Mouse (Mus musculus): ENCODE measurements around the gene Pitpnm2.
"Not testable (repeated sequence)": the region's sequence is repeated elsewhere in the genome, so short reads cannot be mapped to it uniquely, and the experiment has no call there.

Pitpnm2 gene

DNA sequence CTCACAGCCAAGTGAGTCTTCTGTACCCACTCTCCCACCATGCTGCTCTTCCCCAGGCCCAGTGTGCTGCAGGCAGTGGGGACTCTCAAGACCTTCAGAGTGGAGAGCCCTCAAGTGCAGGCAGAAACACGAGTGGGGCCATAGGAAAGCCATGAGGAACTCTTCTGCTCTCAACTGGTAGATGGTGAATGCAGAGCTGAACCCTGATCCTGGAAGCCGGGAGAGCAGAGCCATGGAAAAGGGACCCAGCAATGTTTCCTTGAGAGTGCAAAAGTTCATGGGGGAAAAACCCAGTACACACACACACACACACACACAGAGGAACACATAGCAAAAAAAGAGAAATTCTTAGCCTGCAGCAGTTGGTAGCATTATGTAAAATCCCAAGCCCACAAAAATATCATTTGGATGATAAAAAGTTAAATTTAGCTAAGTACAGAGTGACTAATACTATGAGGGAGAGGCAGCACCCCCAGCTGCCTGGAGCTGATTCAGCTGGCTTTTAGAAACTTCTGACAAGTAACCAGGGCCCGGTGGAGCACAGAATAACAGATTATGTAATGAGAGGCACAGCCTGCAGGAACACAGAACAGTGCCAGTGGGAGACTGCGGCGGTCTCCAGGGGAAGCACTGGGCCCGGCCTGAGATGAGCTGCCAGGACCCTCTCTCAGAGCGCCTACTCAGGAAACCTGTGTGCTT lies 28.4 kb downstream of the Pitpnm2 start:
- no peak for DNase-seq (ENCODE audit: low read depth, low spot score)

DNA sequence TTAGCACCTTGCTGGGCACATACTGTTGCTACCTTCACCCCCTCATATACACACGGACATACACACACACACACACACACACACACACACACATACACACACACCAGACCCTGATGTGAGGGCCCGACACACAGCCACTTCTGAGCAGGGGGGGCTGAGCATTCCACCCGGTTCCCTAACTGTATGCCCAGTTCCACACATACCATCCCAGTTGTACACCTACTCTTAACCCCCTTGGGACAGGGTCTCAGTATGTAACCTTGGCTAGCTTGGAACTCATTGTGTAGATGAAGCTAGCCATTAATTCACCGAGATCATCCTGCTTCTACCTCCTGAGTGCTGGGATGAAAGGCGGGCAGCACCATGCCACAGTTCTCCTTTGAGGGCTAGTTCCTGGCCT lies 29.0 kb downstream of the Pitpnm2 start:
- no peak for DNase-seq (ENCODE audit: low read depth, low spot score)

DNA sequence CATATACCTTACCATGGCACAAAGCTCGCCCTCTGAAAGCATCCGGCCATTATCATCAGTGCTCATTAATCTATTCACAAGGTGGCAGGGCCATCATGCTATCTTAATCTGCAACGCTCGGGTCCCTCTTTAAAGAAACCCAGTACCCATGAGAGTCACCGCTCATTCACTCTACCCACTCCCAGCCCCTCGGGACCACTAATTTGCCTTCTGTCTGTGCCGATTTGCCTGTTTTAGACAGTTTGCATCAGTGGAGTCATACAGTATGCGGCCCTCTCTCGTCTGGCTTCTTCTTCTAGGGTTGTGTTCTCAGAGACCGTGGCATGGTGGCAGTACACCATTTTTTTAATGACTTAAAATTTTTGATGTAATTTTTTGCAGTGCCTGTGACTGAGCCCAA lies 30.1 kb downstream of the Pitpnm2 start:
- no peak for DNase-seq (ENCODE audit: low read depth, low spot score)

DNA sequence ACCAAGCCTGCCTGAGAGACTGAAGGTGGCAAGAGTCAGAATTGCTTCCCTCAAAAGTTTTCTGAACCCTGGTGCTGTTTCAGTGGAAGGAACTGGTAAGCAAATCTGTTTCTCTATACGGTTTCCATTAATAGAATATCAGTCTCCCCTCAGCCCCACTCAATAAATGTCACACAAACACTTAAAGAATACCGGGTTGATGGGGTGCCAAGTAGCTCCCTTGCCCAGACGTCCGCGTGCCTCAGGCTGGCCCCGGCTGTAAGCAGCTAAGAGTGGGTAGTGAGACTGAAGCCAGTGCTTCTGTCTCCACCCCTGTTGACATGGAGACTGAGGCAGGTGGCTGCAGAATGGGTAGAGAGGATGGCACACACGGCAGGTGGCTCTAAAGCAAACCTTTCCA lies 30.6 kb downstream of the Pitpnm2 start:
- no peak for DNase-seq (ENCODE audit: low read depth, low spot score)

DNA sequence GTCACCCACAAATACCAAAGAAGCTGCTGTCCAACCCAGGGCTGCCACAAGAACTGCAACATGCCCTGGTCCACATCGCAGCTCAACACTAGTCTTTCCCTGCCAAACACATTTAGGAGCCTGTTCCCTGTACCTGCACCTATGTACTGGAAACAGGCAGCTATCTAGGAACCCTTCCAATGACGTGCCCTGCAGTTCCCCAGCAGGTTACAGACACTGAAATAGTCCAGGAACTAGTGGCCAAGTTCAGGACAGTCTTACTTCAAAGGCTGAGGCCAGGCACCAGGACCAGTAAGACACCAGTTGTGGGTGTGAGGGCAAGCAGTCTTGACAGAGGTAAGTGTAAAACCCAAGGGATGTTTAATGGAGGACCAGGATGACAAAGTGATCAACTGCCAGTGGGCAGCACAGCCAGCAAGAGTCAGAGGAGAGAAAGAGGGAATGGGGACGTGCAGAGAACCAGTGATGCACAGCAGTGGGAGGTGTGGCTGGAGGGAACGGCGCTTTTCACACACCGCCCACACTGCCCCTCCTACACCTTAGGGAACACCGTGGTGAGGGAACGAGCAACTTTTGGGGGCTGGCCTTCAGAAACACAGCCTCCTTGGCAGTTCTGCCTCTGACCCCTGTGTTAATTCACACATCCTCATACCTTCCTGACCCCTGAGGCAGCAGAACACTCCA lies 31.9 kb downstream of the Pitpnm2 start:
- no peak for DNase-seq (ENCODE audit: low read depth, low spot score)

DNA sequence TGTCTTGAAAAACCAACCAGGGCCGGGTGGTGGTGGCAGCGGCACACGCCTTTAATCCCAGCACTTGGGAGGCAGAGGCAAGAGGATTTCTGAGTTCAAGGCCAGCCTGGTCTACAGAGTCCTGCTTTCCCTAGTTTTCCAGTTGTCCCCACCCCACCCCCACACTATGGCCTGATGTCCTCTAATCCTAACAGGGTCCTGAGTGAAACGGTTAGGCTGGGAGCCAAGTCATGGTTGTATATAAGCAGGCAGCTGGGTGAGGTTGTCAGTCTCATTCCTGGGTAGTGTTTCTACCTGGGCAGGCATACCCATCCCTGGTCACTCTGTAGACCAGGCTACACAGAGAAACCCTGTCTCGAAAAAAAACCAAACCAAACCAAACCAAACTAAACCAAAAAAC lies 32.5 kb downstream of the Pitpnm2 start:
- DNase-seq (ENCODE audit: low read depth, low spot score): not testable (repeated sequence)

DNA sequence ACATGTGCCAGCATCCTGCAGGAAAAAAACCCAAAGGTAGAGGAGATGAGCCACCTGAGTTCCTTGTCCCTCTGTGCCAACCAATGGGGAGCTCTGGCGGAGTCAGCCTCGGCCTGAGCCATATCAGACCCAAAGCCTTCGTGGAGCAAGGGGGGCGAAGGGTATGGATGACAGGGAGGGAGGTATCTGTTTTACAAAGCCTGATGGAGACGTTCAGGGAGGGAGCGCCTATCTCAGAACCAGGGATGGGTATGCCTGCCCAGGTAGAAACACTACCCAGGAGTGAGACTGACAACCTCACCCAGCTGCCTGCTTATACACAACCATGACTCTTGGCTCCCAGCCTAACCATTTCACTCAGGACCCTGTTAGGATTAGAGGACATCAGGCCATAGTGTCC lies 33.2 kb downstream of the Pitpnm2 start:
- DNase-seq (ENCODE audit: low read depth, low spot score): no peak

DNA sequence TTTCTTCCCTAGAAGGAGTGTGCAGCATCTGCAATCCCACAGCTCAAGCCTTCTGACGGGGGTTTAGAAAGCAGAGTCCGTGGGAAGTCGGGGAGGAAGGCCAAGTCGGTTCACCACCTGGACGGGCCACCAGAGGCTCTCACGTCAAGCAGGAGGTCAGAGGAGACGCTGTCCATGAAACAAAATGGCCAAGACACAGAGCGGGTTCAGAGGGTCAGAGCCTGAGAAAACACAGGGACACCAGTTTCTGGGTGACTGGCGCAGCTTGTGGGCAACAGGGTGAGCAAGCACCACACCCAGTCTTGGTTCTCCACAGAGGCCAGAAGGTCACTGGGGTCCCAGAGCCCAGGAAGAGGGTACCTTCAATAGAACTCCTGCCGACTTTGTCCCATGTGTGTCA lies 33.9 kb downstream of the Pitpnm2 start:
- DNase-seq (ENCODE audit: low read depth, low spot score): no peak

DNA sequence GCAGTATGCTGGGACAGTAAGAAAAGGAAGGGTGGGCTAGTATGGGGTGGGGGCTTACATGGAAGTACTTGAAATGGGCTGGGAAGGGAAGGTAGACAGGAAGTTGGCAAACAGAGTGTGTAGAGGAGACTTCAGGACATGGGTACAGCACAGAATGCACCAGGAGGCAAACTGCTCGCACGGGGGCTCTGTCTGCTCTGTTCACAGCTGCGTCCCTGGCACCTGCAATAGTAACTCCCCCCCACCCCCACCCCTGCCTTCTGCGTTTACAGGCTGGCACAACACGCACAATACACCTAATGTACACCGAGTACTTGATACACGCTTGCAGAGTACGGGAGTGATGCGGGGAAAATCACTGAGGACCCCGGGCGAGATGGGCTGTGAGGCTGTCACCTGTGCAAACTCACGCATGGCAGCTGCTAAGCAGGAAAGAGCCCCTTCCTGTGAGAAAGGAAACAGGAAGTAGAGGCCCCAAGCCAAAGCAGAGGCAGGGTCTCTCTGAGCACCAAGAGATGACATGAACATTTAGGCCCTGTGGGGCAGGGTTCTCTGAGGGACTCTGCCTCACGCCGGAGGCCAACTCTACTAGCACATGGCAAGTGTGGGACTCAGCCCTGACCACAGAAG lies 34.9 kb downstream of the Pitpnm2 start:
- no peak for DNase-seq (ENCODE audit: low read depth, low spot score)

DNA sequence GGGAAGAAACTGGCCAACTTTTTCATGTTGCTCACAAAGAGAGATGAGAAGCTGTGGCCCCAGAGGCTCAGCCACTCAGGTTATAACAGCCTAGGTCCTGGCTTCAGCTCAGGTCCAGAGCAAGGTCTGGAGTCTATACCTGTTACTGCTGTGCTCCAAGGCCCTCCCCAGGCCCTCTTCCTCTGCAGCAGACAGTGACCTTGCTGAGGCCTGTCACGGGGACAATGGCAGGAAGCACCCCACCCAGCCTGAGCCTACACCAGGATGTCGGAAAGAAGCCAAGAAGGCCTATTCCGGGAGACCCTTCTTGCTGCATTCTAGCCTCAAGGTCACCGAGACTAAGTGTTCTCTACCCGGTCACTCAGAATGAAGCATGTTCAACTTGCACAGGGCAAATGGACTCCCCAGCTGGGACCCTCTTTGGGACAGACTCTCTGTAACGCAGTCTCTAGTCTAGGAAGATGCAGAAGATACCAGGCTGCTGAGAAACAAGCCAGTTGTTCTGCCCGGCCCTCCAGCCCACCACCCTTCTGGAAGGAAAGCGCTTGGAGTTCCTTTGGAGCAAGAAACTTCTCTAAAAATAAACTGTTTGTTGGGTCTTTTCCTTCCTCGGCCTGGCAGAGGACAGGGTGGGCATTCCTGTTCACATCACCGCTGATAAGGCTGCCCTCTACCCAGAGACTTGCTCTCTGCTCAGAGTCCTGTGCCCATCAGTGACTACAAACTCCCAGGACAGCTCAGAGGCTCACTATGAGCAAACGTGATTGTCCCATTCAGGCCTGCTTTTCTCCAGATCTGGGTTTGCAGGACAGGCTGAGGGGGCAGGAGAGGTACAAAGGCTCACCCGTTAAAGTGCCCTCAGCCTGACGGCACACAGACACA lies 35.7 kb downstream of the Pitpnm2 start:
- no peak for DNase-seq (ENCODE audit: low read depth, low spot score)

DNA sequence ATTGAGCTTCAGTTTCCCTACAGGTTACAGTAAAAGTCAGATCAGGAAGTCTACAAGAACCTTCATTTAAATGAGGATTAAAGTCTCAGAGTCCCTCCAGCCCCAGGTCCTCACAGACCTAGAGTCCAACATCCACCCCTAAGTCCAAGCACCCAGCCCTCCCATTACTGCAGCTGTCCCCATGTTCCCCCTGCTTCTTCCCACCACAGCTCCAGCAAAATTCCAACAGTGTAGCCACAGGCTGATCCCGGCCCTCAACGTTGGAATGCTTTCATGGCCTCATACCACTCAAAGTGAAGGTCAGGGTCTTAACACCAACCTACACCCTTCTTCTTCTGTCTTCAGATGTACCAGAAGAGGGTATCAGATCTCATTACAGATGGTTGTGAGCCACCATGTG lies 37.9 kb downstream of the Pitpnm2 start:
- DNase-seq (ENCODE audit: low read depth, low spot score): no peak

DNA sequence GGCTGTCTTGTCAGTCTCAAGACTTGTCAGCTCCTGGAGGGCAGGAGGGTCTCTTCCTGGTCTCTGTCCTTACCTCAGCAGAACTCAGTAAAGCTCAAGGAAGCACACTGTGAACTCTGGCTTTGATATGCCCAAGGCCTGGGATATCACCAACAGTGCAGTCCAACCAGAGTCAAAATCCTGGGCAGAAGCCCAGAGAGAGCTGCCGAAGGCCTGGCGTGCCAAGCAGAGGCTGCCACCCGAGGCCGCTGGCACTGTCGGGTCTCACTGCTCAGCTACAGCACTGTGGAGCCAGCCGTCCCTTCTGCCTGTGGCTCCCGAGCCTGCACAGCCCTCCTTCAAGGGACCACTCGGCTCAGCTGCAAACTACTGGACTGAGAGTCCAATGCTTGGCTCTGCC lies 38.3 kb downstream of the Pitpnm2 start:
- DNase-seq (ENCODE audit: low read depth, low spot score): no peak

DNA sequence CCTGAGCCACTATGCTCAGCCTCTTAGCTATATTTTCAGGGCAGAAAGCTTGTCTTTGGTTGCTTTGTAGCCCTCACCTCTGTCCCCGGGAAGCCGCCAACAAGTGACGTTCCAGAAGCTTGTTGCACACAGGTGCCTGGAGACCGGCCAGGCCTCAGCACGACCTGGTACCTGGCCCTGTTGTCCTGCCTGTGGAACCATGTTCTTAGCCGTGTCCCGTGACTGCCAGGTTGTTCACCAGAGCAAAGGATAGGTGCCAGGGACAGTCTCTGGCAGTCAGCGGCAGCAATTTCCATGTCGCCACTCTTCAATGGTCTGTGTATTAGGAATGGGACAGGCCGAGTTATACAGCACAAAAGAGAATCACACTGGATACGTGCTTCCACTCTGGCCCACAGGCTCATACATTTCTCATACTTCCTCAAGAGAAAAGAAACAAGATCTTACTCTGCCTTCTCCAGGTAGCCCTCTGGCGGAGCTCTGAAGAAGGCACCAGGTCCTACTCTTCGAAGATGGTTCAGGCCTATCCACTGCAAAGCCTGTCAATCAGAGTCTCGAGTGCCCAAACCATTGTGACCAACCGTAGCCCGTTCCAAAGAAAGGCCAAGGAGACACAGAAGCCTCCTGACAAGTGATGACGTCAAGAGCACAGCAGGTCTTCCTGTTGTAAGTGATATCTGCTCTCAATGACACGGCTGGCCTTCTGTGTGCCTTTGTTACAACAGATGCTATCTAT lies 39.1 kb downstream of the Pitpnm2 start:
- DNase-seq (ENCODE audit: low read depth, low spot score): no peak

DNA sequence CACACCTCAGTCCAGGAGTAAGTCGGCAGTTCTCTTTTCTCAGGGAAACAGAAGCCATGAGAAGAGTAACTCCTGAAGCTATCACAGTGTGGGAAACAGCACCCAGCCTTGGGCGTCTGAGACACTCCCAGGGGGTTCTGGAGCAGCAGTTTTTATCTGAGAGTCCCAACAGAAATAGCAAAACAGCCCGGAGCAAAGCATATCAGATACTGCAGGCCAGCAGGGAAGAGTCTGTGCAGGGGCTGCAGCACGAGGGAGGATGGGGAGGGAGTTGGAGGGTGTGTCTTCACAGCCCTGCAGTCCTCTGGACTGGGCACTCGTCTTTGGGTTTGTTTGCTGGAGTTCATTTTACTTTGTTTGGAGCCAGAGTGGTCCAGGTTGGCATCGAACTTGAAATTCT lies 39.7 kb downstream of the Pitpnm2 start:
- DNase-seq (ENCODE audit: low read depth, low spot score): no peak

DNA sequence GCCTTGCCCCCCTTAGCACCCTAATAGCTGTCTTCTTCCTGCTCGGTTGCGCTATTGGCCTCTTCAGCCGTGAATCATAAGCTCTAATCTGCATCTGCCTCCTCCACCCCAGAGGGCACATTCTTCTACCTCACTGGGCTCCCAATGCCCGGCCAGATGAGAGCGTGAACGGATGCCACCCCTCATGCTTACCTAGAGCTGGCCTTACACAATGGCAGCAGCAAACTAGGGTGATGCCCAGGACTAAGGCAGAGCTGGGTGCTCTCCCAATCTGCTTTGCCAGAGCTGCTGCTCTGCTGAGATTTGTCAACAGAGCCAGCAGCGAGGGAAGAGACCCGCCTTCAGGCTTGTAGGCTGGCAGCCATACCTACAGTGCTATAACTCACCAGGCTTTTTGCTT lies 41.5 kb downstream of the Pitpnm2 start:
- DNase-seq (ENCODE audit: low read depth, low spot score): no peak

DNA sequence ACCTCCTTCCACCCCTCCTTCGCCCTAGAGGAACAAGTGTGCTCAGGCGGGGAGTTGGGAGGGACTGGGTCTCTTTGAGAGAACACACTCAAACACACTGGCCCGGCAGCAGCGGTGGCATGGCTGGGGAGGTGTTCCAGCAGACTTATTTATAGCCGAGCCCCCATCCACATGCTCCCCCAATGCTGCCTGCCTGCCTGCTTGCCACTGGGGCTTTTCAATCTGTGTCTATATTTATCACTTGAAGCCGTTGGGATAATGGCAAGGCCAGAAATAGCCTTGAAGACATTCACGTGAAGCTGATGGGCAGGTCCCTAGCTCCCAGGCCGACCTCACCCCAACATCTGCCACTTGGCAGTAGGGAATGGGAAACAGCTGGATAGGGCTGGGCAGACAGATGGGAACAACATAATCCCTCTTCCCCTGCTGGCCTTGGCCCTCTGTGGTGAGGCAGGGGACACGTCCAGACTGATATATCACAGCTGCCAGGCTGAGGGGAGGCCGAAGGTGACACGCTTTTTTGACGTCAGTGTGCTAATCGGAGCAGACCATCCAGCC lies 43.0 kb downstream of the Pitpnm2 start:
- DNase-seq (ENCODE audit: low read depth, low spot score): peak; percentile 43

DNA sequence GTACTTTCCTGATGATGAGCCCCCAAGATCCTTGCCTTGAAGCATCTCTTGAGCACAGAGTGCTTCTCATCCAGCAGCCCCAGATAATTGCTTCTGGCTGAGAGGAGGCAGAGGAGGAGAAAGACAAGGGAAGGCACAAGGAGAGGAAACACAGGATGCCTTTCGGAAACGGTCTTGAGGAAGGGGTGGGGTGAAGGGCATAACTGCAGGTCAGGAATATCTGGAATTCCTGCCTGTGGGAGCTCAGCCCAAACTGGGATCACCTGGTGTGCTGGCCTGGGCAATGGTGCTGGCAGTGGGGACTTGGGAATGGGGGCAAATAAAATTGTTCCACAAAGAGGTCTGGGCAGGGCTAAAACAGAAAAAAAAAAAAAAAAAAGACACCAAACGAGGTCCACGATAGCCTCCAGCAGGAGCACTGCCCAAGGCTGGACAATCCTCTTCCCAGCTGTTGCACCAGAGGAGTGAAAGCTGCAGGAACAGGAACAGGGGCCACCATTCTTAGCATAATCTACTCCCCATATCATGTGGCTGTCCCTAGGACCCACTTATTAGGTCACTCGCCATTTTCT lies 43.7 kb downstream of the Pitpnm2 start:
- DNase-seq (ENCODE audit: low read depth, low spot score): no peak

DNA sequence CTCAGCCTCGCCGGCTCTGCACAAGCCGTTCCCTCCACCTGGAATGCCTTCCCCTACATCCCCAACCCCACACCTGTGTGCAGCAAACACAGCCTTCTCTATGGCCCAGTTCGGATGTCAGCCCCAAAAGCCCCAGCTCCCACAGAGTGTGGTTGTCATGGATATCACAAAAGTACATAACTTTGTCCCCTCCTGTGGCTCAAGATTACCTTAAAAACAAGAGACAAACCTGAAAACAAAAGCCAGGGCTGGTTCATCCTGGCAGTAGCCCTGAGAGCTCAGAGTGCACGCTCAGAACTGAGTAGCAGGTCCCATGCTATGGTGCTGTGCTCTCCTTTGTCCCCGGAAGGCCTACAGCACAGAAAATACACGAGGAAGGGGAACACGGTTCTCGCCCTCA lies 44.3 kb downstream of the Pitpnm2 start:
- no peak for DNase-seq (ENCODE audit: low read depth, low spot score)

DNA sequence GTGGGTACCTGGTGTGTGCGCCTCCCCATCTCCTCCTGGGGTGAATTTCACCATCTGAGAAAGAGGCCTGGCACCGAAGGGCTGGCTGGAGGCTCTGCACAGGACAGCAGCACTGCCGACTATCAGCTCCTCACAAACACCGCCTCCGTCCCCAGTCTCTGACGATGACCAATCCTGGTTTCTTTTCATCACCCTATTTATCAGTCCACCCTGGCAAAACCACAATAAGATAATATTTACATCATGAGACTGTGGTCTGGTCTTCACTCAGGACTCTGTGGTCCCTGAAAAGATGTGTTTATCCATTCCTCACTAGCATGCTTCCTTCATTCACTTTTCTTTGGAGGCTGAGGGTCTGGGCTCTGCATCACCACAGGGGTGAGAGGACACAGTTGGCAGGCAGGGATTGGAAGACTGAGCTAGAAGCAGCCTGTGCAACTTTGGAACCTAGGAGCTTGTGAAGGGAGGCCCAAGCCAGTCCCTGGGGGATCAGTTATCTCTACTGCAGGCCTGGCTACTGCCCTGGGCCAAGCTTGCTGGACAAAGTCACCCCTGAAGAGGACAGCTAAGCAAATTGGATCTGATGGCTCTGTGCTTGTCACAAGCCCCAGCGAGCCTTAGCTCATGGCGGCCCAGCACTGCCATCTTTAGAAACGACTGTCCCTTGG lies 45.3 kb downstream of the Pitpnm2 start:
- no peak for DNase-seq (ENCODE audit: low read depth, low spot score)

DNA sequence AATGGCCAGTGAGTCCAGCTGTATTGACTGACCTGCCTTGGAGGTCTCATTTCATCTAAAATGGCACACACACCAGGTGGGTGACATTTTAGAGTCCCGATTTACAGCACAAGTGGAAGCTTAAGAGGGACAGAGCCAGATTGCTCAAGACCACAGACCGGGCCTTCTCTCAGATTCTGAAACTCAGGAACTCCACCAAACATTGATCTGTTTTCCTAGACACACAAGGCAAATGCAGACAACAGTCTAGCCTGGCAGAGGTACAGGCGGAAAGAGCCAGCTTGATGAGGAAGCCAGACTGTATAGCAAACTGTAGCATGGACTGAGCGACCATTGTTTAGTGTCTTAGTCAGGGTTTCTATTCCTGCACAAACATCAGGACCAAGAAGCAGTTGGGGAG lies 46.3 kb downstream of the Pitpnm2 start:
- no peak for DNase-seq (ENCODE audit: low read depth, low spot score)

Measured in retina, postnatal 7 days (tissue).